In genomic region chr3:118177446-118177845, GRCm38 (mm10) we compare ENCODE assay signal across 17 mouse cellular contexts.
DNase-seq lines count a peak whose midpoint lies in the region; TF ChIP-seq lines count a peak whose summit lies in the region.
"Had no signal": no experiment of that assay in that cellular context is flagged by ENCODE, and none has a peak within 500 bp of the region (broad histone marks: within the 10 kb centered on the region; RNA-seq: fewer than 3 reads in every experiment).

No protein-coding gene starts in this region.

- no peak for TF ChIP-seq CTCF in MEL (IDR thresholded peaks at IDR 0.05 in 2 of 3, conservative IDR thresholded peaks at IDR 0.05 in 1 of 3; ENCODE audit: control insufficient read depth in 1 of 3, insufficient read depth in 1 of 3, low read depth in 2 of 3, low read length in 3 of 3, poor library complexity in 1 of 3, severe bottlenecking in 1 of 3)

- TF ChIP-seq POLR2A in MEL (IDR thresholded peaks at IDR 0.05; ENCODE audit: control insufficient read depth in 1 of 2, insufficient read depth in 1 of 2, low read depth in 1 of 2, low read length in 2 of 2, poor library complexity in 1 of 2) = no peak

- H3K79me2 ChIP-seq in MEL (ENCODE audit: control insufficient read depth, insufficient read depth, low read length, poor library complexity) = no peaks in the 10 kb centered on the region

- H3K27ac ChIP-seq in MEL (ENCODE audit: control insufficient read depth, low read depth, low read length) = no peak overlapping the region

- peak in 1 of 2 experiments; percentile 32; a peak in 1 of 4 replicates for TF ChIP-seq EP300 in MEL (IDR thresholded peaks at IDR 0.05; ENCODE audit: low read depth in 1 of 2, low read length in 2 of 2)

- no peaks in the 10 kb centered on the region for H3K27me3 ChIP-seq in MEL (ENCODE audit: control insufficient read depth in 1 of 2, insufficient read depth in 2 of 2, low read length in 2 of 2)
- H3K27me3 ChIP-seq: CH12.LX had no signal

- H3K9me3 ChIP-seq in MEL (replicated peaks; ENCODE audit: insufficient read depth, low read length) = no peaks in the 10 kb centered on the region
- H3K9me3 ChIP-seq: G1E had no signal

- DNase-seq in MEL (ENCODE audit: low read depth, low spot score) = peak; percentile 32
- no peak for DNase-seq in Muller cell, postnatal 12 days (ENCODE audit: inconsistent ontology term)
- DNase-seq: adrenal gland, adult 2 months; adrenal gland, adult 8-10 months; adrenal gland, postnatal 10 days; adrenal gland, postnatal 14 days; adrenal gland, postnatal 25 days; adrenal gland, postnatal 36 days; B cell, adult 2 months; cerebellum, adult 11 months; cerebellum, adult 11-12 months; cerebellum, adult 18-20 months; cerebellum, adult 2 months; cerebellum, adult 8-10 months; cerebellum, adult 9-10 months had no signal

- peaks cover 0 to 6% of the 10 kb centered on the region in 2 experiments; a peak in 2 of 4 replicates for H3K36me3 ChIP-seq in MEL (ENCODE audit: control insufficient read depth in 1 of 2, insufficient read depth in 2 of 2, low read length in 2 of 2)
- H3K36me3 ChIP-seq: G1E had no signal

- H3K9ac ChIP-seq in MEL (ENCODE audit: control insufficient read depth, low read depth, low read length, poor library complexity, severe bottlenecking) = no peak overlapping the region

- peak overlapping the region in 1 of 2 experiments; percentile 22; a peak in 1 of 4 replicates for H3K4me3 ChIP-seq in MEL (ENCODE audit: control insufficient read depth in 1 of 2, insufficient read depth in 1 of 2, low read depth in 2 of 2, low read length in 2 of 2)

- TF ChIP-seq RAD21 in MEL (IDR thresholded peaks at IDR 0.05; ENCODE audit: low read depth, low read length) = no peak

- peaks cover 0 to 2% of the 10 kb centered on the region in 2 experiments; a peak in 2 of 4 replicates for H3K4me1 ChIP-seq in MEL (ENCODE audit: control insufficient read depth in 1 of 2, insufficient read depth in 2 of 2, low read length in 2 of 2)

TF ChIP-seq in MEL, 35 proteins besides CTCF, POLR2A, EP300 and RAD21:
- TF ChIP-seq GATA1 (IDR thresholded peaks at IDR 0.05; ENCODE audit: low read depth, low read length) (peak; percentile 29; the same call in 1 of the 2 replicates), TCF12 (IDR thresholded peaks at IDR 0.05; ENCODE audit: low read depth, low read length) (peak; percentile 21; the same call in 1 of the 2 replicates), MXI1 (IDR thresholded peaks at IDR 0.05; ENCODE audit: low read depth, low read length) (no peak), ETS1 (IDR thresholded peaks at IDR 0.05; ENCODE audit: low read depth, low read length) (peak; percentile 93)
